Mouse (Mus musculus) forebrain, embryonic 12.5 days (tissue): Measurements from ENCODE around the gene Actn4. TPM values are rescaled to one million over a fixed set of nuclear protein-coding genes. Genes with fewer than 3 reads are reported as not detected.
A peak's percentile ranks its signal among the peaks of the same experiment; 100 is the strongest.

Source experiments
- ATAC-seq: fragments of 200-750 bp; cut with Nextera tagmentation; 2 replicates; pipeline ENCODE4 v1.8.0; 2017; ENCODE audit warnings: moderate TSS enrichment; ENCODE audit not compliant: low FRiP score
- H3K27ac ChIP-seq: fragments of 300-500 bp; sonication (generic); 2 replicates; pipeline ENCODE4 v1.5.1; 2016; ENCODE audit warnings: mild to moderate bottlenecking
- H3K27me3 ChIP-seq: fragments of 300-500 bp; sonication (generic); 2 replicates; pipeline ENCODE4 v1.6.1; 2016; ENCODE audit warnings: mild to moderate bottlenecking
- H3K36me3 ChIP-seq: fragments of 300-500 bp; sonication (generic); replicated peaks from 2 replicates; pipeline ENCODE4 v1.6.1; 2016; ENCODE audit warnings: mild to moderate bottlenecking
- H3K4me1 ChIP-seq: fragments of 300-500 bp; sonication (generic); 2 replicates; pipeline ENCODE4 v1.6.1; 2016
- H3K4me2 ChIP-seq: fragments of 300-500 bp; sonication (generic); 2 replicates; pipeline ENCODE4 v1.6.1; 2016; ENCODE audit warnings: mild to moderate bottlenecking, moderate library complexity
- H3K4me3 ChIP-seq: fragments of 300-500 bp; sonication (generic); replicated peaks from 2 replicates; pipeline ENCODE4 v1.5.1; 2016; ENCODE audit warnings: mild to moderate bottlenecking
- H3K9ac ChIP-seq: fragments of 300-500 bp; sonication (generic); 2 replicates; pipeline ENCODE4 v1.6.1; 2016; ENCODE audit warnings: mild to moderate bottlenecking
- H3K9me3 ChIP-seq: fragments of 300-500 bp; sonication (generic); 2 replicates; pipeline ENCODE4 v1.6.1; 2016
- WGBS: fragments of 180-500 bp; shearing (Covaris S2); methylation state at CpG from one replicate; pipeline ENCODE4 v1.1.7; 2016; 5-methylcytosine and 5-hydroxymethylcytosine counted together
- polyA plus RNA-seq: library from polyadenylated mRNA; unstranded; fragments of >200 nt; fragmentation: Nextera tagmentation; extraction: Ambion mirVana; gene quantifications from 2 replicates; pipeline ENCODE4 v1.2.1, GENCODE M21; 2016

The Actn4 gene
- 159 and 171 TPM in 2 replicates for polyA plus RNA-seq

DNA sequence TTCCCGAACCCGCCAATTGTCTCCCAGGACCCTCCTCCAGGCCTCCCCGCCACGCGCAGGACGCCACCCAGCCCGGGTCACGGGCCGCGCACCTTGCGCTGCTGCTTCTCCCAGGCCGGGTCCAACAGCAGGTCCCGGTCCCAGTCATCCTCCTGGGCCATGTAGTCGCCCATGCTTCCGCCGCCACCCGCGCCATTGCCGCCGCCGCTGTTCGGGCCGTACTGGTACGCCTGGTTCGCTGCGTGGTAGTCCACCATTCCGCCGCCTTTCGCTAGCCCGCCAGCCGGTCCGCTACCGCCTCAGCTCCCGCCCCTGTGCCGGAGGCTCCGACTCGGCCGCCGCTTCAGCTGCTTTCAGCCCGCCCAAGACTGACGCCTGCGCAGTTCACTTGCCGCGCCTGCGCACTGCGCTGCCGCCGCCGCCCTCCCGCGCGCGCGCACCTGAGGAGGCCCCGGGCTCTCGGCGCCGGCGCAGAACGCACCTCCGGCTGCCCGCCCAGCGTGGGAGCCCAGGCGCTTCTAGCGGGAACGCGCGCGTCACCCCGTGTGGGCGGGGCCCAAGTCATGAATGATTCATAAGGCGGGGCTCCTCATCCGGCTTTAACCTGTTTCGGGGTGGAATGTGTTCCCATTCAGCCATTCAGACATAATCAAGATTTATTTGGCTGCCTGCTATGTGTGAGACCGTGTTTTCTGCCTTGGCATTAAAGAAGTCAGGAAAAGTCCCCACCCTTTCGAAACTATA, at the start of gene Actn4:
Gene Actn4 (minus strand): TSS at position 414 of the 744 bp plus-strand sequence.
- Histone ChIP-seq H3K27ac (peak within 1 kb of the TSS; percentile 86), H3K4me3 (peak within 1 kb of the TSS; percentile 78), H3K27me3 (no peaks in the 10 kb centered on the region), H3K9me3 (no peaks in the 10 kb centered on the region), H3K4me1 (peaks cover 38% of the 10 kb centered on the region), H3K4me2 (peak within 1 kb of the TSS; percentile 83), H3K9ac (peak within 1 kb of the TSS; percentile 98), H3K36me3 (no peaks in the 10 kb centered on the region)
- WGBS = under 1% methylated on average over 71 of the region's 76 CpGs
- ATAC-seq = peak; percentile 93

- H3K4me2 ChIP-seq = no peak overlapping the region
- WGBS = 80% methylated on average over 9 of the region's 9 CpGs
- H3K4me3 ChIP-seq = no peak overlapping the region
- H3K9ac ChIP-seq = no peak overlapping the region
- H3K4me1 ChIP-seq = no peaks in the 10 kb centered on the region
- no peaks in the 10 kb centered on the region for H3K36me3 ChIP-seq
- no peaks in the 10 kb centered on the region for H3K9me3 ChIP-seq
- H3K27me3 ChIP-seq = no peaks in the 10 kb centered on the region; the same call in 1 of the 2 replicates
- ATAC-seq = no peak
- no peak overlapping the region for H3K27ac ChIP-seq
Observed at GRCm38 (mm10) chr7:29008714-29009113, 46.6 kb upstream of the Actn4 start.

GRCm38 (mm10) chr7:29008171-29008570, 46.0 kb upstream of the Actn4 start:
- H3K9ac ChIP-seq = no peak overlapping the region
- H3K4me2 ChIP-seq = no peak overlapping the region
- no peak for ATAC-seq
- no peaks in the 10 kb centered on the region for H3K9me3 ChIP-seq
- WGBS = 95% methylated on average over 10 of the region's 10 CpGs
- no peaks in the 10 kb centered on the region for H3K4me1 ChIP-seq
- no peaks in the 10 kb centered on the region; the same call in 1 of the 2 replicates for H3K27me3 ChIP-seq
- no peak overlapping the region for H3K4me3 ChIP-seq
- H3K36me3 ChIP-seq = no peaks in the 10 kb centered on the region
- no peak overlapping the region for H3K27ac ChIP-seq

DNA sequence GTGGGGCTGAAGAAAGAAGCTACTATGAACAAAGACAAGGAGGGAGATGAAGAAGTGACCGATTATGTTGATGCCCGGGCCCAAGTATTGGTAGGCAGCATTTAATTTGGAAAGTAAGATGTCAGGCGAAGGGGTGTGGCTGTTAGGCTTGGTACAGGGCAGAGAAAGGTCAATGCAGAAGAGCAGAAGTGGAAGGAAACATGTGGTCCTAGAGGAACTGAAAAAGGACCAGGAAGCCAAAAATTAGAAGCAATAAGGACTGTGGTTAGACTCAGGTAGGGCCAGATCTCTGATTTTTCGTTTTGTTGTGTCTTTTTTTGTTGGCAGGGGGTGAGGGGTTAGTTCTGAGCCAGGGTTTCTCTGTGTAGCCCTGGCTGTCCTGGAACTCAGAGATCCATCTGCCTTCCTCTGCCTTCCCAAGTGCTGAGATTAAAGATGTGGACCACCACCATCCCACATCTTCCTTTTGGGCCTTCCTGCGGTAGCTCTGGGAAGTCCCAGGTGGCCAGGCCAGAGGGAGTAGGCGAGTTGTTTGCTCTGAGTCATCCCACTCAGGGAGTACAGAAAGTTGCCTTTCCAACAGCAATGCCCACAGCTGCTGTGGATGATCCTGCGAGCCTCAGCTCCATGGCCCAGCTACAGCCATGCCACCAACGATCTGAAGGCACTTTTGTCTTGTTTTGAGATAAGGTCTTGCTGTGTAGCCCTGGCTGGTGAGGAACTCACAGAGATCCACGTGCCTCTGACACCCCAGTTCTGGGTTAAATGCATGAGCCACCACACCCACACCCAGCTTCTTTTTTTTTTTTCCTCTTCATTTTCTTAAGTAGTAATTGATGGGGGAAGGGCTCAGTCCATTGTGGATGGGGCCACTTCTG, 45.3 kb upstream of the Actn4 start:
- no peak for ATAC-seq
- H3K27ac ChIP-seq = no peak overlapping the region
- no peaks in the 10 kb centered on the region for H3K9me3 ChIP-seq
- H3K36me3 ChIP-seq = no peaks in the 10 kb centered on the region
- no peak overlapping the region for H3K9ac ChIP-seq
- H3K4me3 ChIP-seq = no peak overlapping the region
- 83% methylated on average over 9 of the region's 9 CpGs for WGBS
- no peaks in the 10 kb centered on the region for H3K4me1 ChIP-seq
- no peak overlapping the region for H3K4me2 ChIP-seq
- H3K27me3 ChIP-seq = peaks cover 3% of the 10 kb centered on the region; the same call in 1 of the 2 replicates

DNA sequence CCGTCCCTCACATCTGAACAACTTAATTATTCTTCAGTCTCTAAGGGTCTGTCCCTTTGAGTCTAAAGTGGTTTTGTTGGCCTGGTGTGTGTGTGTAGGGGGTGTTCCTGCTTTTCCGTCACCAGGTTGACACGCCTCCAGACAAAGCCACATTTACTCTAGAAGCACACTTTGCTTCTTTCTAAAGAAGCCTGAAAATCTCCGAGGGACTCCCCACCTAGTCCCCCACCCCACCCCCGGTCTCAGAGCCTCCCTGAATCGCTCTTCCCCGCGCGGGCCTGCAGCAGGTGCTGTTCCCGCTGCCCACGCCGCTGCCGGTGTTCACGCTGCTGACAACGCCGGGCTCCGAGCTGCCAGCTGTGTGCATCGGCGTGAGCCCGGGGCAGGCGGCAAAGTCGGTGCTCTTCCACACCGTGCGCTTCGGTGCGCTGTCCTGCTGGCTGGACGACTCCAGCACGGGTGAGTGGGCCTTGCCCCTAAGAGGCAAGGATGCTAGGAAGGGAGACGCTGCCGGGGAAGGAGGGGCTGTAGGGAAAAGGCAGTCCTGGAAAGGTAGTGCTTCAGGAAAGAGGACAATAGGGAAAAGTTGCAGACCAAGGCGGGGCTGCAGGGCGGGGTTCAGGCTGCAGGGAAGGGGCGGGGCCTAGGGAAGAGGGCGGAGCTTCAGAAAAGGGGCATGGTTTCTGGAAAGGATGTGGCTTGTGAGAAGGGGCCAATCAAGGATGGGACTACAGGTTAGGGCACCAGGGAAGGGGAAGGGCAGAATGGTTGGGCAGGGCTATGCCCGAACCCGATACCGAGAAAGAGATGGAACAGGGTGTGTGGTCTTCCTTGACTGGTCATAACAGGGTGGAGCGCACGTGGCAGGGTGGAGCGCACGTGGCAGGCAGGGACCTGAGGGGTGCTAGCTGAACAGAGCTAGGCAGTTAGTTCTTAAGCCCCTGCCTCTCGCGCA, 38.8 kb upstream of the Actn4 start:
- H3K27ac ChIP-seq = peak overlapping the region; percentile 43; the same call in 1 of the 2 replicates
- peak overlapping the region; percentile 75 for H3K4me2 ChIP-seq
- H3K4me3 ChIP-seq = peak overlapping the region; percentile 45
- no peaks in the 10 kb centered on the region for H3K9me3 ChIP-seq
- peak; percentile 82 for ATAC-seq
- WGBS = 5% methylated on average over 43 of the region's 43 CpGs
- peaks cover 21% of the 10 kb centered on the region for H3K27me3 ChIP-seq
- H3K36me3 ChIP-seq = no peaks in the 10 kb centered on the region
- H3K9ac ChIP-seq = peak overlapping the region; percentile 55
- peaks cover 7% of the 10 kb centered on the region for H3K4me1 ChIP-seq

- no peak overlapping the region for H3K27ac ChIP-seq
- WGBS = 81% methylated on average over 3 of the region's 3 CpGs
- ATAC-seq = no peak
- no peak overlapping the region for H3K4me2 ChIP-seq
- H3K9ac ChIP-seq = no peak overlapping the region
- no peaks in the 10 kb centered on the region for H3K27me3 ChIP-seq
- no peaks in the 10 kb centered on the region for H3K36me3 ChIP-seq
- no peaks in the 10 kb centered on the region for H3K4me1 ChIP-seq
- no peaks in the 10 kb centered on the region for H3K9me3 ChIP-seq
- no peak overlapping the region for H3K4me3 ChIP-seq
Observed at GRCm38 (mm10) chr7:28993402-28993801, 31.3 kb upstream of the Actn4 start.

DNA sequence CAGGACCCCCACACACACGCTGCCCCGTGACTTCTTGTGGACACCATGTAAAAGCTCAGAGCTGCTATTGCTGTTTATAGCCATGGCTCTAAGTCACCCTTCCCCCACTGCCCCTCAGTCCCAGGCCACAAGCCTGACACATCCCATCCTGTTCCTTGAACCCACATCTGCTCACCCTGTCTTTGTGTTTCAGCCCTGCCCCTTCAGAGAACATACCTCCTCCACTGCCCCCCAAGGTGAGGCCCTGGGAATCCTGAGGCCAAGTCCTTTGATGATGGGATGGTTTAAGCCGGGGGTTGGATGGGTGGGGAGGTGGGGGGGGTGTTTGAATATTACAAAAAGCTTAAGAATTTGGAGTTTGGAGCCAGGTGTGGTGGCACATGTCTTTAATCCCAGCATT, 30.9 kb upstream of the Actn4 start:
- no peaks in the 10 kb centered on the region for H3K36me3 ChIP-seq
- H3K9ac ChIP-seq = no peak overlapping the region
- H3K27ac ChIP-seq = no peak overlapping the region
- no peaks in the 10 kb centered on the region for H3K27me3 ChIP-seq
- no peak overlapping the region for H3K4me2 ChIP-seq
- H3K4me1 ChIP-seq = no peaks in the 10 kb centered on the region
- ATAC-seq = no peak
- WGBS = 86% methylated on average over 3 of the region's 3 CpGs
- no peaks in the 10 kb centered on the region for H3K9me3 ChIP-seq
- H3K4me3 ChIP-seq = no peak overlapping the region

- Histone ChIP-seq H3K4me3 (no peak overlapping the region), H3K4me2 (no peak overlapping the region), H3K27ac (no peak overlapping the region), H3K4me1 (no peaks in the 10 kb centered on the region), H3K36me3 (no peaks in the 10 kb centered on the region), H3K9ac (no peak overlapping the region), H3K27me3 (no peaks in the 10 kb centered on the region), H3K9me3 (no peaks in the 10 kb centered on the region)
- 68% methylated on average over 5 of the region's 5 CpGs for WGBS
- ATAC-seq = no peak
Observed at GRCm38 (mm10) chr7:28991616-28992015, 29.5 kb upstream of the Actn4 start.

GRCm38 (mm10) chr7:28990766-28991273, 28.7 kb upstream of the Actn4 start:
- WGBS = 54% methylated on average over 14 of the region's 14 CpGs
- Histone ChIP-seq H3K27me3 (no peaks in the 10 kb centered on the region), H3K27ac (no peak overlapping the region), H3K9me3 (no peaks in the 10 kb centered on the region), H3K4me1 (no peaks in the 10 kb centered on the region), H3K4me3 (no peak overlapping the region), H3K9ac (no peak overlapping the region), H3K36me3 (no peaks in the 10 kb centered on the region), H3K4me2 (no peak overlapping the region)
- ATAC-seq = no peak

- no peak overlapping the region for H3K9ac ChIP-seq
- H3K27me3 ChIP-seq = no peaks in the 10 kb centered on the region
- no peak overlapping the region for H3K4me3 ChIP-seq
- no peaks in the 10 kb centered on the region for H3K36me3 ChIP-seq
- no peak overlapping the region for H3K4me2 ChIP-seq
- H3K9me3 ChIP-seq = no peaks in the 10 kb centered on the region
- H3K27ac ChIP-seq = no peak overlapping the region
- H3K4me1 ChIP-seq = peaks cover 21% of the 10 kb centered on the region
- WGBS = 88% methylated on average over 7 of the region's 7 CpGs
- no peak for ATAC-seq
Observed at GRCm38 (mm10) chr7:28985207-28985606, 23.1 kb upstream of the Actn4 start.

DNA sequence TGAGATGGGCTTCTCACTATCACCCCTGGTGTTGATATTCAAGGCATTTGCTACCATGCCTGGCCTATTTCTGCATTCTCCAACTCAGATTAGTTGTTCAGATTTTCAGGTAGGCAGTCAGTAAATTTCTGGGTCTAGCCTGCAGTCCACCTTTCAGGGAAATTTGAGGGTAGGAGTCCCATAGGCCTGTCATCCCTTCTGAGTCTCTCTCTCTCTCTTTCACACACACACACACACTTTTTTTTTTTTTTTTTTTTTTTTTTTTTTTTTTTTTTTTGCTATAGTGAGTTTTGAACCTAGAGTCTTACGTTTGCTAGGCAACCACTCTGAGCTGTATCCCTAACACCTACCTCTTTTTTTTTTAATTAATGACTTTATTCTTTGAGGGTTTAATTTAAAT, 22.3 kb upstream of the Actn4 start:
- Histone ChIP-seq H3K36me3 (peaks cover under 1% of the 10 kb centered on the region), H3K9me3 (no peaks in the 10 kb centered on the region), H3K4me1 (peaks cover 21% of the 10 kb centered on the region), H3K27me3 (no peaks in the 10 kb centered on the region), H3K27ac (no peak overlapping the region), H3K4me2 (no peak overlapping the region), H3K9ac (no peak overlapping the region), H3K4me3 (no peak overlapping the region)
- WGBS = 96% methylated on average over 1 of the region's 1 CpGs
- ATAC-seq = no peak
